Mouse (Mus musculus): ENCODE measurements around the gene Lgals9. TPM values are rescaled to one million over a fixed set of nuclear protein-coding genes. Genes with fewer than 3 reads are reported as not detected.

The Lgals9 gene
- total and polyA plus RNA-seq, 3 experiments, result 160 to 287 (median 228) TPM

DNA sequence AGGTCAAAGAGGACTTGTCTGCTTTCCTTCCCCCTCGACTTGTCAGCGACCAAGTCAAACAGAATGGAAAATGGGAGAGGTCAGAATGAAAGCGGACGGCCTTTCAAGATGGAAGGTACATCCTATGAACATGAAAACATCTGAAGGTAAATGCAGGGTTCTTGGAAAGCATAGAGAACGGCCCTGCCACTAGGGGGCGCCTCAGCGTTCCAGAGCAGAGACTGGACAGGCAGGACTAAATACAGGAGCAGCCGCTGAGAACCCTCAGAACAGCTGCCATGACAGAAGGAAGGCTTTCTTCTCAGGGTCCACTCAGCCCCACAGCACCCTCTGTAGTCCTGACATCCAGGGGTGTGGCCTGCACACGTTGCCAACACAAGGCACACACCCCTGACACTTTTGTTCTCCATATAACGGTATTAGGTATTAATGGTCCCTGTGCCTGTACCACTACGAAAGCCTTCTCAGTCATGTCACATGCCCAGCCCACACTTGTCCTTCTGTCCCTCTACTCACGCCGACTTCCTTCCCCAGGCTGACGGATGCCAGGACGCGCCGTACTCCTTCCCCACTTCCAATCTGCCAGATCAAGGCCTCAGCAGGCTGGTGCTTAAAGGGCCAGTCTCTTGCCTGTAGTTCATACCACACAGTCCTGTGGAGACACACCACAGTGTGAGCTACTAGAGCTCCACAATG, 35.2 kb upstream of the Lgals9 start:
- no peak overlapping the region for H3K4me3 ChIP-seq (ENCODE audit: control insufficient read depth in 1 of 2, insufficient read depth in 1 of 2, low read depth in 2 of 2, low read length in 2 of 2)
- TF ChIP-seq BHLHE40 (IDR thresholded peaks at IDR 0.05; ENCODE audit: borderline replicate concordance, low read depth, low read length), result no peak
- TF ChIP-seq USF2 (IDR thresholded peaks at IDR 0.05; ENCODE audit: borderline replicate concordance in 1 of 2, insufficient read depth in 1 of 2, low read depth in 1 of 2, low read length in 2 of 2), result no peak
- TF ChIP-seq NRF1 (IDR thresholded peaks at IDR 0.05; ENCODE audit: insufficient read depth, low read depth, low read length, poor library complexity, severe bottlenecking), result no peak
- TF ChIP-seq SMC3 (IDR thresholded peaks at IDR 0.05; ENCODE audit: low read depth, low read length), result peak; percentile 15; the same call in 1 of the 2 replicates
- no peak for TF ChIP-seq HCFC1 (IDR thresholded peaks at IDR 0.05; ENCODE audit: low read depth, low read length)
- no peak for TF ChIP-seq MYB (IDR thresholded peaks at IDR 0.05; ENCODE audit: low read depth, low read length)
- no peak for TF ChIP-seq ZNF384 (IDR thresholded peaks at IDR 0.05; ENCODE audit: low read depth, low read length)
- TF ChIP-seq CTCF (IDR thresholded peaks at IDR 0.05 in 2 of 3, conservative IDR thresholded peaks at IDR 0.05 in 1 of 3; ENCODE audit: control insufficient read depth in 1 of 3, insufficient read depth in 1 of 3, low read depth in 2 of 3, low read length in 3 of 3, poor library complexity in 1 of 3, severe bottlenecking in 1 of 3), result peak; percentile 74 to 89 (median 88)
- no peak overlapping the region for H3K27ac ChIP-seq (ENCODE audit: control insufficient read depth, low read depth, low read length)
- H3K9me3 ChIP-seq (replicated peaks; ENCODE audit: insufficient read depth, low read length), result no peaks in the 10 kb centered on the region
- no peaks in the 10 kb centered on the region for H3K27me3 ChIP-seq (ENCODE audit: control insufficient read depth in 1 of 2, insufficient read depth in 2 of 2, low read length in 2 of 2)
- peaks cover 5 to 9% of the 10 kb centered on the region in 2 experiments; a peak in 2 of 4 replicates for H3K4me1 ChIP-seq (ENCODE audit: control insufficient read depth in 1 of 2, insufficient read depth in 2 of 2, low read length in 2 of 2)
- no peak overlapping the region for H3K9ac ChIP-seq (ENCODE audit: control insufficient read depth, low read depth, low read length, poor library complexity, severe bottlenecking)
- DNase-seq (ENCODE audit: low read depth, low spot score), result peak; percentile 60
- H3K36me3 ChIP-seq (ENCODE audit: control insufficient read depth in 1 of 2, insufficient read depth in 2 of 2, low read length in 2 of 2), result peaks cover under 1 to 7% of the 10 kb centered on the region in 2 experiments; a peak in 3 of 4 replicates
- no peaks in the 10 kb centered on the region for H3K79me2 ChIP-seq (ENCODE audit: control insufficient read depth, insufficient read depth, low read length, poor library complexity)

- no peaks in the 10 kb centered on the region for H3K79me2 ChIP-seq (ENCODE audit: control insufficient read depth, insufficient read depth, low read length, poor library complexity)
- peak; percentile 88 for DNase-seq (ENCODE audit: low read depth, low spot score)
- H3K9me3 ChIP-seq (replicated peaks; ENCODE audit: insufficient read depth, low read length), result no peaks in the 10 kb centered on the region
- H3K27ac ChIP-seq (ENCODE audit: control insufficient read depth, low read depth, low read length), result no peak overlapping the region
- H3K9ac ChIP-seq (ENCODE audit: control insufficient read depth, low read depth, low read length, poor library complexity, severe bottlenecking), result no peak overlapping the region
- H3K4me3 ChIP-seq (ENCODE audit: control insufficient read depth in 1 of 2, insufficient read depth in 1 of 2, low read depth in 2 of 2, low read length in 2 of 2), result no peak overlapping the region
- peaks cover 0 to 7% of the 10 kb centered on the region in 2 experiments; a peak in 2 of 4 replicates for H3K36me3 ChIP-seq (ENCODE audit: control insufficient read depth in 1 of 2, insufficient read depth in 2 of 2, low read length in 2 of 2)
- peaks cover 5 to 9% of the 10 kb centered on the region in 2 experiments; a peak in 2 of 4 replicates for H3K4me1 ChIP-seq (ENCODE audit: control insufficient read depth in 1 of 2, insufficient read depth in 2 of 2, low read length in 2 of 2)
- H3K27me3 ChIP-seq (ENCODE audit: control insufficient read depth in 1 of 2, insufficient read depth in 2 of 2, low read length in 2 of 2), result no peaks in the 10 kb centered on the region
- TF ChIP-seq CHD1 (IDR thresholded peaks at IDR 0.05; ENCODE audit: low read depth, low read length), result no peak
- TF ChIP-seq KAT2A (conservative IDR thresholded peaks at IDR 0.05; ENCODE audit: low read depth, low read length), result no peak
- TF ChIP-seq HCFC1 (IDR thresholded peaks at IDR 0.05; ENCODE audit: low read depth, low read length), result no peak
- peak; percentile 61 for TF ChIP-seq ZC3H11A (IDR thresholded peaks at IDR 0.05; ENCODE audit: low read depth, low read length)
- no peak for TF ChIP-seq CHD2 (IDR thresholded peaks at IDR 0.05; ENCODE audit: low read length)
- no peak for TF ChIP-seq USF2 (IDR thresholded peaks at IDR 0.05; ENCODE audit: borderline replicate concordance in 1 of 2, insufficient read depth in 1 of 2, low read depth in 1 of 2, low read length in 2 of 2)
- TF ChIP-seq MAZ (IDR thresholded peaks at IDR 0.05; ENCODE audit: low read depth, low read length), result 0 out of 2 replicates have a peak, but pooled peaks have one; percentile 2
- no peak for TF ChIP-seq NELFE (IDR thresholded peaks at IDR 0.05; ENCODE audit: low read depth, low read length)
- no peak for TF ChIP-seq E2F4 (IDR thresholded peaks at IDR 0.05; ENCODE audit: borderline replicate concordance, low read depth, low read length)
- TF ChIP-seq MYB (IDR thresholded peaks at IDR 0.05; ENCODE audit: low read depth, low read length), result no peak
- TF ChIP-seq POLR2AphosphoS5 (IDR thresholded peaks at IDR 0.05; ENCODE audit: borderline replicate concordance, low read depth, low read length), result no peak
- TF ChIP-seq ELF1 (IDR thresholded peaks at IDR 0.05; ENCODE audit: low read depth, low read length), result no peak
- TF ChIP-seq UBTF (IDR thresholded peaks at IDR 0.05; ENCODE audit: borderline replicate concordance, insufficient read depth, low read depth, low read length), result no peak
- TF ChIP-seq ZMIZ1 (IDR thresholded peaks at IDR 0.05; ENCODE audit: low read depth, low read length), result no peak
- TF ChIP-seq JUND (IDR thresholded peaks at IDR 0.05; ENCODE audit: low read depth, low read length), result no peak
- TF ChIP-seq MAX (IDR thresholded peaks at IDR 0.05; ENCODE audit: low read length), result no peak
- peak; percentile 74 for TF ChIP-seq RAD21 (IDR thresholded peaks at IDR 0.05; ENCODE audit: low read depth, low read length)
- TF ChIP-seq SMC3 (IDR thresholded peaks at IDR 0.05; ENCODE audit: low read depth, low read length), result peak; percentile 90
- TF ChIP-seq TAL1 (IDR thresholded peaks at IDR 0.05; ENCODE audit: low read length), result no peak
- TF ChIP-seq EP300 (IDR thresholded peaks at IDR 0.05; ENCODE audit: low read depth in 1 of 2, low read length in 2 of 2), result no peak
- no peak for TF ChIP-seq TCF12 (IDR thresholded peaks at IDR 0.05; ENCODE audit: low read depth, low read length)
- TF ChIP-seq ZKSCAN1 (IDR thresholded peaks at IDR 0.05; ENCODE audit: low read depth, low read length), result no peak
- TF ChIP-seq MAFK (IDR thresholded peaks at IDR 0.05; ENCODE audit: borderline replicate concordance, low read depth, low read length), result no peak
These were observed 34.4 kb upstream of the Lgals9 start for GRCm38 (mm10) chr11:79018954-79019704.
